9 mouse cellular contexts compared by ENCODE assay signal in genomic region chr1:105355910-105356290, GRCm38 (mm10). TPM values are rescaled to one million over a fixed set of nuclear protein-coding genes. Genes with fewer than 3 reads are reported as not detected.
DNase-seq lines count a peak whose midpoint lies in the region; ATAC-seq and TF ChIP-seq lines count a peak whose summit lies in the region.
"Had no signal": no experiment of that assay in that cellular context is flagged by ENCODE, and none has a peak within 500 bp of the region (broad histone marks: within the 10 kb centered on the region; RNA-seq: fewer than 3 reads in every experiment).

No protein-coding gene starts in this region.

- WGBS in forebrain, postnatal 0 days: 0% methylated on average over 17 of the region's 23 CpGs
- WGBS in intestine, embryonic 15.5 days: 0% methylated on average over 21 of the region's 23 CpGs
- WGBS in lung, embryonic 14.5 days: 0% methylated on average over 22 of the region's 23 CpGs

- H3K27me3 ChIP-seq in forebrain, postnatal 0 days (ENCODE audit: insufficient read depth, low read length): no peaks in the 10 kb centered on the region
- no peaks in the 10 kb centered on the region for H3K27me3 ChIP-seq in intestine, embryonic 15.5 days (replicated peaks)
- no peaks in the 10 kb centered on the region for H3K27me3 ChIP-seq in lung, embryonic 14.5 days (ENCODE audit: insufficient read depth, low read length)

- H3K4me2 ChIP-seq in forebrain, postnatal 0 days (ENCODE audit: low read depth): peak overlapping the region; percentile 89
- H3K4me2 ChIP-seq in intestine, embryonic 15.5 days (replicated peaks): peak overlapping the region; percentile 89
- peak overlapping the region; percentile 93 for H3K4me2 ChIP-seq in lung, embryonic 14.5 days

- intact Hi-C loops in gastrocnemius, adult 2 months (cut with DNase I): no loop called here

- H3K4me3 ChIP-seq in gastrocnemius, adult 2 months: peak overlapping the region; percentile 95
- peak overlapping the region; percentile 73 for H3K4me3 ChIP-seq in forebrain, postnatal 0 days (ENCODE audit: low read depth, low read length)
- peak overlapping the region; percentile 79 for H3K4me3 ChIP-seq in intestine, embryonic 15.5 days (replicated peaks)
- peak overlapping the region; percentile 71 for H3K4me3 ChIP-seq in lung, embryonic 14.5 days (ENCODE audit: low read depth, low read length)

- peak; percentile 21 for DNase-seq in gastrocnemius, adult 2 months
- no peak for DNase-seq in gastrocnemius, adult 8-10 months (ENCODE audit: low spot score in 2 of 2)
- peak; percentile 59 for DNase-seq in brain, adult 2 months (ENCODE audit: low read depth, low spot score)
- peak; percentile 70 for DNase-seq in forebrain, postnatal 0 days
- peak; percentile 53 for DNase-seq in lung, embryonic 14.5 days
- DNase-seq in ovary, postnatal 36 days (ENCODE audit: low spot score): peak; percentile 13
- no peak for DNase-seq in left cerebral cortex, adult 11 months (ENCODE audit: low spot score)

- H3K9me3 ChIP-seq in forebrain, postnatal 0 days (ENCODE audit: low read length): no peaks in the 10 kb centered on the region
- H3K9me3 ChIP-seq in intestine, embryonic 15.5 days: no peaks in the 10 kb centered on the region
- no peaks in the 10 kb centered on the region for H3K9me3 ChIP-seq in lung, embryonic 14.5 days (ENCODE audit: low read depth, low read length)

- peak overlapping the region; percentile 77 for H3K9ac ChIP-seq in forebrain, postnatal 0 days
- H3K9ac ChIP-seq in intestine, embryonic 15.5 days: peak overlapping the region; percentile 71
- peak overlapping the region; percentile 73 for H3K9ac ChIP-seq in lung, embryonic 14.5 days

- H3K4me1 ChIP-seq in forebrain, postnatal 0 days (ENCODE audit: insufficient read depth): peaks cover 3% of the 10 kb centered on the region; the same call in 1 of the 2 replicates
- H3K4me1 ChIP-seq in intestine, embryonic 15.5 days (replicated peaks): no peaks in the 10 kb centered on the region
- H3K4me1 ChIP-seq in lung, embryonic 14.5 days (ENCODE audit: insufficient read depth): no peaks in the 10 kb centered on the region

- no peaks in the 10 kb centered on the region for H3K36me3 ChIP-seq in forebrain, postnatal 0 days (ENCODE audit: insufficient read depth)
- H3K36me3 ChIP-seq in intestine, embryonic 15.5 days: no peaks in the 10 kb centered on the region
- H3K36me3 ChIP-seq in lung, embryonic 14.5 days (ENCODE audit: insufficient read depth): no peaks in the 10 kb centered on the region

- no peak for TF ChIP-seq CTCF in gastrocnemius, adult 2 months (IDR thresholded peaks at IDR 0.05)
- TF ChIP-seq CTCF in forebrain, postnatal 0 days (IDR thresholded peaks at IDR 0.05; ENCODE audit: low read depth): no peak
- no peak for TF ChIP-seq CTCF in lung, embryonic 14.5 days (IDR thresholded peaks at IDR 0.05; ENCODE audit: low read depth)

- H3K27ac ChIP-seq in gastrocnemius, adult 2 months: peak overlapping the region; percentile 78
- H3K27ac ChIP-seq in forebrain, postnatal 0 days (ENCODE audit: low read depth, low read length): peak overlapping the region; percentile 79
- no peak overlapping the region for H3K27ac ChIP-seq in intestine, embryonic 15.5 days
- no peak overlapping the region for H3K27ac ChIP-seq in lung, embryonic 14.5 days (ENCODE audit: low read depth)

- ATAC-seq in forebrain, postnatal 0 days: peak; percentile 60
- ATAC-seq in intestine, embryonic 15.5 days: peak; percentile 60
- peak; percentile 58 for ATAC-seq in lung, embryonic 14.5 days (ENCODE audit: insufficient read depth)

RNA-seq across cellular contexts. Expression of gene Rnf152, which starts 0.6 kb away (rescaled TPM):
- under 1 TPM; 0.31 to 0.64 TPM for total RNA-seq in gastrocnemius, adult 2 months (2021)
- total RNA-seq in gastrocnemius, adult 8-10 months (2022): under 1 TPM; 0.19 to 0.56 (median 0.34) TPM
- total RNA-seq in forebrain, postnatal 0 days (2014; rRNA removed): 12.5 and 15.8 TPM in 2 replicates
- polyA plus RNA-seq in forebrain, postnatal 0 days (2015; fragmentation: Nextera tagmentation; extraction: Ambion mirVana): 4.0 and 9.6 TPM in 2 replicates
- 1.8 TPM in 2 replicates for polyA plus RNA-seq in intestine, embryonic 15.5 days (2015; fragmentation: Nextera tagmentation; extraction: Ambion mirVana)
- 1.5 and 1.7 TPM in 2 replicates for polyA plus RNA-seq in lung, embryonic 14.5 days (2014; fragmentation: Nextera tagmentation; extraction: Ambion mirVana)
- total RNA-seq: MEL had no signal

Comparison
In these comparisons a context has a peak if more than half of its experiments do, and no peak if none do; other contexts are left out.
1. DNase-seq: peak in gastrocnemius, adult 2 months (single experiment), brain, adult 2 months (single experiment), forebrain, postnatal 0 days (single experiment), lung, embryonic 14.5 days (single experiment) and ovary, postnatal 36 days (single experiment); none in gastrocnemius, adult 8-10 months (0 of 2) and left cerebral cortex, adult 11 months (single experiment).
2. H3K27ac ChIP-seq: peak in gastrocnemius, adult 2 months (single experiment) and forebrain, postnatal 0 days (single experiment); none in intestine, embryonic 15.5 days (single experiment) and lung, embryonic 14.5 days (single experiment).
3. Peak in every context shown above with its lines, with median percentiles within 50 percentile points of each other: H3K4me3 ChIP-seq, ATAC-seq, H3K4me2 ChIP-seq and H3K9ac ChIP-seq.